Mouse (Mus musculus) limb, embryonic 12.5 days (tissue): ENCODE measurements around the gene Ifi47. TPM values are rescaled to one million over a fixed set of nuclear protein-coding genes. Genes with fewer than 3 reads are reported as not detected.

ENCODE experiments used
- ATAC-seq: fragments of 200-750 bp; cut with Nextera tagmentation; 2 replicates; pipeline ENCODE4 v1.8.0; 2017; ENCODE audit warnings: low read depth, moderate TSS enrichment; ENCODE audit not compliant: insufficient number of reproducible peaks, insufficient read depth, low FRiP score, low TSS enrichment
- H3K27ac ChIP-seq: fragments of 300-500 bp; sonication (generic); 2 replicates; pipeline ENCODE4 v1.5.1; 2016; ENCODE audit warnings: mild to moderate bottlenecking, moderate library complexity
- H3K27me3 ChIP-seq: fragments of 300-500 bp; sonication (generic); 2 replicates; pipeline ENCODE4 v1.6.1; 2016; ENCODE audit warnings: mild to moderate bottlenecking, moderate library complexity
- H3K36me3 ChIP-seq: fragments of 300-500 bp; sonication (generic); 2 replicates; pipeline ENCODE4 v1.6.1; 2016; ENCODE audit warnings: mild to moderate bottlenecking, moderate library complexity
- H3K4me1 ChIP-seq: fragments of 300-500 bp; sonication (generic); replicated peaks from 2 replicates; pipeline ENCODE4 v1.6.1; 2016
- H3K4me2 ChIP-seq: fragments of 300-500 bp; sonication (generic); 2 replicates; pipeline ENCODE4 v1.6.1; 2016; ENCODE audit warnings: mild to moderate bottlenecking, moderate library complexity
- H3K4me3 ChIP-seq: fragments of 300-500 bp; sonication (generic); replicated peaks from 2 replicates; pipeline ENCODE4 v1.5.1; 2016; ENCODE audit warnings: mild to moderate bottlenecking
- H3K9ac ChIP-seq: fragments of 300-500 bp; sonication (generic); replicated peaks from 2 replicates; pipeline ENCODE4 v1.6.1; 2016; ENCODE audit warnings: mild to moderate bottlenecking, moderate library complexity
- H3K9me3 ChIP-seq: fragments of 300-500 bp; sonication (generic); 2 replicates; pipeline ENCODE4 v1.6.1; 2016; ENCODE audit warnings: mild to moderate bottlenecking, moderate library complexity
- WGBS: fragments of 180-500 bp; shearing (Covaris S2); methylation state at CpG from one replicate; pipeline ENCODE4 v1.1.7; 2016; 5-methylcytosine and 5-hydroxymethylcytosine counted together
- polyA plus RNA-seq: library from polyadenylated mRNA; unstranded; fragments of >200 nt; fragmentation: Nextera tagmentation; extraction: Ambion mirVana; gene quantifications from 2 replicates; pipeline ENCODE4 v1.2.1, GENCODE M21; 2016

The Ifi47 gene
- polyA plus RNA-seq, 1 experiment from 2014 or later: 0.56 TPM

DNA sequence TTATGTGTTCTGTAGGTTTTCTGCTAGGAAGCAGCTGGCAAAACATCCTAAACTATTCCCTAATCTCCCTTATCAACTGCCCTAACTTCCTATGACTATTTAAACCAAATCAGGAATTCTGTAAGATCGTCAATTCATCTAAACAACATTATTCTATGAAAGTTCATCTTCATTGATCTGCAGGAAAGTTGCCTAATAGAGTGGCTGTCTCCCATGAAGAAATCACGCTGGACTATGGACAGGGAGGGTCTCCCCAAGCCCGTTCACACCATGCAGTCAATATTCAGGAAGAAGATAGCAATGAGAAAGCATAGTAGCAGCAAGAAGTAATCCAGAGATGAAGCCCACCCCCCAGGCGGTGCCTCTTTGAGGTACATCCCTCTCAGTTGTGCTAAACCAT, 14.8 kb downstream of the Ifi47 start:
- Histone ChIP-seq H3K36me3 (no peaks in the 10 kb centered on the region), H3K27ac (no peak overlapping the region), H3K4me1 (peaks cover 6% of the 10 kb centered on the region), H3K27me3 (no peaks in the 10 kb centered on the region), H3K9me3 (no peaks in the 10 kb centered on the region), H3K9ac (no peak overlapping the region), H3K4me2 (no peak overlapping the region), H3K4me3 (no peak overlapping the region)
- ATAC-seq: no peak
- 78% methylated on average over 4 of the region's 4 CpGs for WGBS

DNA sequence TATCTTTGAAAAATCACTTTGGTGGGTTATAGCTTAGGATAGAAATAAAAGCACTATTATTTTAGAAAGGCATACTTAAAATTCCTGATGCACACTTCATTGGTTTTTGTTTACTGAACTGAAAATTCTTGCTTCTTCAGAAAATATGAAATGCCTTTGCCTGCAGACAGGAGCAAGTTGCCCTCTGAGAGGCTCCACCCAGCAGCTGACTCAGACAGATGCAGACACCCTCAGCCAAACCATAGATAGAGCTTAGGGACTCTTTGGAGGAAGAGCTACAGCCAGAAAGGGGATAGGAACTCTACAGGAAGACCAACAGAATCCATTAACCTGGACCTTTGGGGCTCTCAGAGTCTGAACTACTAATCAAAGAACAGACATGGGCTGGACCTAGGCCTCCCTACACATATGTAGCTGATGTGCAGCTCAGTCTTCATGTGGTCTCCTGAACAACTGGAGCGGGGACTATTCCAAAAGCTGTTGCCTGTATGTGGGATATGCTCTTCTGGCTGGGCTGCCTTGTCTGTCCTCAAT, 15.7 kb downstream of the Ifi47 start:
- H3K27ac ChIP-seq: no peak overlapping the region
- H3K9me3 ChIP-seq: no peaks in the 10 kb centered on the region
- H3K36me3 ChIP-seq: no peaks in the 10 kb centered on the region
- no peak overlapping the region for H3K4me3 ChIP-seq
- H3K9ac ChIP-seq: no peak overlapping the region
- no peak overlapping the region for H3K4me2 ChIP-seq
- peaks cover 6% of the 10 kb centered on the region for H3K4me1 ChIP-seq
- no peaks in the 10 kb centered on the region for H3K27me3 ChIP-seq
- no peak for ATAC-seq
- 100% methylated on average over 1 of the region's 1 CpGs for WGBS

DNA sequence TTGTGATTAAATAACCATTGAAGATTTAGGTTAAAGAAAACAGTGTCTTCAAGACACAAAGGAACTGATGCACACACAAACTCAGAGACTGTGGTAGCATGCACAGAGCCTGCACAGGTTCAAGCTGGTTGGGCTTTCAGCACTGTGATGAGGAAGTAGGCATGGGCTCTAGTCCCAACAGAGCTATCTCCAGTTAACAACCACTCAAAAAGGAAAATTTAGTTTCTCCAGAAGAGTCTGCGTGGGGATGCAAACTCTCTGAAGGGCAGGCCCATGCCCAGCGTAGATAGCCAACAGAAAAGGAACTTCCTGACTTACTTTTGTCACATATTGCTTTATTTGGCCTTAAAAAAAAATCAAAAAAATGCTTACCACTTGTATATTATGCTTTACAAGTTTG, 16.4 kb downstream of the Ifi47 start:
- H3K4me1 ChIP-seq: peaks cover 6% of the 10 kb centered on the region
- H3K9ac ChIP-seq: no peak overlapping the region
- no peak overlapping the region for H3K27ac ChIP-seq
- no peaks in the 10 kb centered on the region for H3K36me3 ChIP-seq
- no peaks in the 10 kb centered on the region for H3K27me3 ChIP-seq
- no peaks in the 10 kb centered on the region for H3K9me3 ChIP-seq
- ATAC-seq: no peak
- H3K4me3 ChIP-seq: no peak overlapping the region
- WGBS: 87% methylated on average over 2 of the region's 2 CpGs
- no peak overlapping the region for H3K4me2 ChIP-seq

DNA sequence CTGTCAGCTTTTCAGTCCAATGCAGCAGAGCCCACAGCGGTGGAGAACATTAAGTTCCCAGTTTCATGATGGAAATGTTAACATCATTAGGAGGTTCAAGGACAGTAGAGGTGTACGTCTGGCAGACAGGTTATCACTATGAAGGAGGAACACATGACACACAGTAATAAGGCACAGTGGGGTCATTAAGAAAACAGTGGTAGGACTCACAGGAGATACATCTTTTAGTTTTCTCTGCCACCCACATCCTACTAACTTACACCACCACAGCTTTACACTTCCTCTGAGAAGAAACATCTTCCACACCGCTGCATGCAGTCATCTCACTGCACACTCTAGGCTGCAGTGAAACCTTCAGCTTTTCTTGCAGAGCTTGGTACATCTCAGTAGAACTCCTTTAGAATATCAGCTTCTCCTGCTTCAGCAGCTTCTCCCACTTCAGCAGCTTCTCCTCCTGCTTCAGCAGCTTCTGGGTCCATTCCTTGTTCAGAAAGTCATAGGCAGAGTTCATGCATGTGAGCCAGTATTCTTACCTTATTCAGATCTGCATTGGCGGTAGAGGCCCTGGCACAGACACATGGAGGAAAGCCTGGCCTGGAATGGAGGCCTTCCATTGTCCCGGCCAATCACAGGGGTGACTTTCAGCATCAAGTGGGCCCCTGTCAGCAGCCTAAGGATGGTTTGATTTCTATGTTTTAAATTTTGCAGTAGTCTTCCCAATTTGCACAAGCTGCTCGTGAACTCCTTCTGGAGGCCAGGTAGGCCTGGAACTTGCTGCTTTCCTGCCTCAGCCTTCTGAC, 17.7 kb downstream of the Ifi47 start:
- Histone ChIP-seq H3K9me3 (no peaks in the 10 kb centered on the region), H3K36me3 (no peaks in the 10 kb centered on the region), H3K4me2 (no peak overlapping the region), H3K27ac (no peak overlapping the region), H3K9ac (no peak overlapping the region), H3K4me1 (no peaks in the 10 kb centered on the region), H3K27me3 (no peaks in the 10 kb centered on the region), H3K4me3 (no peak overlapping the region)
- ATAC-seq: no peak
- WGBS: 84% methylated on average over 6 of the region's 6 CpGs

DNA sequence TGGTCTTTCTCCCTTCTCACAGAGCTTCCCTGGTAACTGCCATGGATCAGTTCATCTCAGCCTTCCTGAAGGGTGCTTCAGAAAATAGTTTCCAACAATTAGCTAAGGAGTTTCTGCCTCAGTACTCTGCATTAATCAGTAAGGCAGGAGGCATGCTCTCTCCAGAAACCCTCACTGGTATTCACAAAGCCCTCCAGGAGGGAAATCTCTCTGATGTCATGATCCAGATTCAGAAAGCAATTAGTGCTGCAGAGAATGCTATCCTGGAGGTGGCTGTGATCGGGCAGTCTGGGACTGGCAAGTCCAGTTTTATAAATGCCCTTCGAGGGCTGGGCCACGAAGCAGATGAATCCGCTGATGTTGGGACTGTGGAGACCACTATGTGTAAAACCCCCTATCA, 19.0 kb downstream of the Ifi47 start:
- WGBS: 92% methylated on average over 4 of the region's 4 CpGs
- no peak overlapping the region for H3K9ac ChIP-seq
- H3K4me1 ChIP-seq: no peaks in the 10 kb centered on the region
- no peaks in the 10 kb centered on the region for H3K9me3 ChIP-seq
- ATAC-seq: no peak
- no peak overlapping the region for H3K4me3 ChIP-seq
- H3K27ac ChIP-seq: no peak overlapping the region
- no peaks in the 10 kb centered on the region for H3K36me3 ChIP-seq
- no peak overlapping the region for H3K4me2 ChIP-seq
- H3K27me3 ChIP-seq: no peaks in the 10 kb centered on the region

DNA sequence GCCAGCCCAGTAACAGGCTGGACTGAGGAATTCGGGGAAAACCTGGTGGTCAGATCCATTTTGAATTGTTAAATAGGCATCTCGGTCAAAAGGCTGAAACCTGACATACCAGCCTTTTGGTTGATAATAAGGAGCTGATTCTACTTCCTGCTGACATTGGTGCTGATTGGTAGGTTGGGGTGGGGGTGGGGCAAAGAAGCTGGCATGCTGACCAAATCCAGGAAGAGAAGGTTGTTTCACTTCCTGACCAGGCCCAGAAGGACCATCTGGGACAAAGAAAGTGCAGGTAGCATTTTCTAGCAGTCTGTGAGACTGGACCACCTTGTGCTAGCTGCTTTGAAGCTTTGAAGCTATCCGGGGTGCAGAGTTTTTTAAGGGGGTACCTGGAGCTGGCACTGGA, 24.0 kb downstream of the Ifi47 start:
- WGBS: 76% methylated on average over 3 of the region's 3 CpGs
- no peak overlapping the region for H3K9ac ChIP-seq
- no peak overlapping the region for H3K4me2 ChIP-seq
- no peaks in the 10 kb centered on the region for H3K27me3 ChIP-seq
- no peak overlapping the region for H3K4me3 ChIP-seq
- no peaks in the 10 kb centered on the region for H3K9me3 ChIP-seq
- H3K4me1 ChIP-seq: no peaks in the 10 kb centered on the region
- no peaks in the 10 kb centered on the region for H3K36me3 ChIP-seq
- H3K27ac ChIP-seq: no peak overlapping the region
- ATAC-seq: no peak

DNA sequence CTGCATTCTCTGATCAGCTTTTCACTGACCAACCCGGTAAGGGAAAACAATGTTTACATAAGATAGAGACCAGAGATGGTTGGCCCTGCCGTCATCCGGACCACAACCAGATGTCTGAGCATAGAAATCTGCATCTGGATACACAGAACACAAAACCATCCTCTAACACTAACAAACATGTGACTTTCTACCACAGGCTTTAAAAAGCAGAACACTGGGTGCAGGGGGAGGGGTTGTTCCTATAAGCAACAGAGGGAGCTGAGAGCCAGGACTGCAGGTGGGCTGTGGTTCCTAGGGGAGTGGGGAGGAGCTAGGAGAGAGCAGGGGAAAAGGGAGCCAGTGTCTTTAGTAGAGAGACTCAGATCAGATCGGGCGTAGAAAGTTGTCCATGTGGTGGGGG, 25.1 kb downstream of the Ifi47 start:
- Histone ChIP-seq H3K27ac (no peak overlapping the region), H3K36me3 (no peaks in the 10 kb centered on the region), H3K4me2 (no peak overlapping the region), H3K9ac (no peak overlapping the region), H3K4me1 (no peaks in the 10 kb centered on the region), H3K9me3 (no peaks in the 10 kb centered on the region), H3K27me3 (no peaks in the 10 kb centered on the region), H3K4me3 (no peak overlapping the region)
- ATAC-seq: no peak
- WGBS: 50% methylated on average over 5 of the region's 5 CpGs

DNA sequence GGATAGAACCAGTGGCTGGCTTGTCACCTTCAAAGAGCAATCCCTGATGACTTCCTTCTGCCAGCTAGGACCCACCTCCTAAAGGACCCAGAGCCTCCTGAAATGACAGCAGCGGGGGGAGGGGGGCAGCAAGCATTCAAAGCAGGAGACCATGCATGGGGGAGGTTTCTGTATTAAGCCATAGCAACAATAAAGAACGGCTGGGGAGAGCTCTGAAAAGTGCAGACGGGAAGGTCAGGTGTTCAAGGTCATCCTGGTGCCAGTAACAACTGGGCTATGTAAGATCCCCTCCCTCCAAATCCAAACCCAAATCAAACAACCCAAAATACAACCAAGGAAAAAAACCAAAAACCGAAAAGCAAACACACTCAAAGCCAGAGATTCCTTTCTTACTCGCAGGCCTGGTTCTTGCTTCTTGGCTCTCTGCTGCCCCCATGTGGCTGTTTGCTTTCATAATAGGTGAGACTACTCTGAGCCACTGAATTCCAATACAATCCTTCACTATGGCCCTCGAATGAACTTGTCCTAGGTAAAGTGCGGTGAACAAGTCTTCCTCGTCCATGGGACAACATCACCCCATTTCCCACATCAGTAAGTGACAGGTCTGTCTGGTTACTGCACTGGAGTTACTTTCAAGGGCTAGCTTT, 26.8 kb downstream of the Ifi47 start:
- ATAC-seq: no peak
- Histone ChIP-seq H3K27ac (no peak overlapping the region), H3K27me3 (no peaks in the 10 kb centered on the region), H3K36me3 (no peaks in the 10 kb centered on the region), H3K4me2 (no peak overlapping the region; the same call in 1 of the 2 replicates), H3K9me3 (no peaks in the 10 kb centered on the region), H3K4me1 (no peaks in the 10 kb centered on the region), H3K4me3 (no peak overlapping the region), H3K9ac (no peak overlapping the region)
- WGBS: 19% methylated on average over 8 of the region's 8 CpGs

DNA sequence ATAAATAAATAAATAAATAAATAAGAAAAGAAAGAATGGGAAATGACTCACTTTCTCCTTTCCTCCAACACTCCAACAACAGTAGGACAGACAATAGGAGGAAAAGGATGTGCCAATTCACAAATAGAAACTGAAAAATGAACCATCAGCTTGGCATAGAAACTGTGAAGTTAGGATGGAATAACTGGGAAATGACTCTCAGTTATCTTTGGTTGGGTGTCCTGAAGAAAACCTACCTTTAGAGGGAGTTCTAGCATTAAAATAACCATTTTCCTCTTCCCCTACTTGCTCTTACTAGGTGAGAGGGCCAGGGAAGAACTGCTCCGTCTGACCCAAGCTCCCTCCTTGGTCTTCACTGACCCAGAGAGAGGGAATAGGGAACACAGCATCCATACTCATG, 29.4 kb downstream of the Ifi47 start:
- Histone ChIP-seq H3K27ac (no peak overlapping the region), H3K27me3 (no peaks in the 10 kb centered on the region), H3K4me3 (no peak overlapping the region), H3K9ac (no peak overlapping the region), H3K9me3 (no peaks in the 10 kb centered on the region), H3K36me3 (no peaks in the 10 kb centered on the region), H3K4me1 (no peaks in the 10 kb centered on the region), H3K4me2 (no peak overlapping the region)
- WGBS: 76% methylated on average over 1 of the region's 1 CpGs
- ATAC-seq: no peak

DNA sequence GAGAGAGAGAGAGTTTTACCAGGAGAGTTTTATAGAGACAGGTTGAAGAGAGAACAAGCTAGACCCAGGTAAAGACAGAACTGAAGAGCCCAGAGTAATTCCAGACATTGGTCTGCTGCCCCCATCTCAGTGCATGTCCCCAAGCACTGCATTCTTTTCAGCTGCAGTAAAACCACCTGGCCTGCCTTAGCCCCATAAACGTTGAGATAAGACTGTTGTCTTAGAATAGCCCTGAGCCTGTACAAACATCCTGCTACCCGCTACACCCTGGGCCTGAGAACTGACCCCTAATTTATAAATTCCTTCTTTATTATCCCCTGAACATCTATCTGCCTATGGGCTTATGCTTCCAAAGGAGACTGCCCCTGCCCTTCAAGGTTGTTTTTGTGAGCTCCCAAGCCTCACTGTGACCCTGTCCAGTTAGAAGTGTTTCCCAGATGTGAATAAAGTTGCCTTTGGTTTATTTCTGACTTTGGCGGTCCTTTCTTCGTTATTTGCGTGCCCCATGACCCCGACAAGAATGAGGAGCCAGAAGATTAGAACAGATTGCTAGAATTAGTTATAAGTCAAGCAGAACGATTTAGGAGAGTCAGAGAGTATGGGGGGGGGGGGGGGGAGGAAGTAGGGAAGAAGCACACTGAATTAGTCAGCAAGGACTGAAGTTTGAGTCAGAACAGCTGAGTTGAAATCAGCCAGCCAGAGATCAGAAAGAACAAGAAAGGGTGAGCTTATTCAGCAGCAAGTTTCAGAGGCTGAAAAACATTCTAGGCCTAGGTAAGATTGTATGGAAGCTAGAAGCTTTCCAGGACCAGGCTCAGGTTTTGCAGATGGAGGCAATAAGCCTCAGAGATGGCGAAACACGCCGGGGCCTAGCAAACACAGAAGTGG, 31.5 kb downstream of the Ifi47 start:
- Histone ChIP-seq H3K36me3 (no peaks in the 10 kb centered on the region), H3K9ac (no peak overlapping the region), H3K4me2 (no peak overlapping the region), H3K4me1 (no peaks in the 10 kb centered on the region), H3K27me3 (no peaks in the 10 kb centered on the region), H3K4me3 (no peak overlapping the region), H3K9me3 (no peaks in the 10 kb centered on the region), H3K27ac (no peak overlapping the region)
- no peak for ATAC-seq
- 52% methylated on average over 10 of the region's 10 CpGs for WGBS

DNA sequence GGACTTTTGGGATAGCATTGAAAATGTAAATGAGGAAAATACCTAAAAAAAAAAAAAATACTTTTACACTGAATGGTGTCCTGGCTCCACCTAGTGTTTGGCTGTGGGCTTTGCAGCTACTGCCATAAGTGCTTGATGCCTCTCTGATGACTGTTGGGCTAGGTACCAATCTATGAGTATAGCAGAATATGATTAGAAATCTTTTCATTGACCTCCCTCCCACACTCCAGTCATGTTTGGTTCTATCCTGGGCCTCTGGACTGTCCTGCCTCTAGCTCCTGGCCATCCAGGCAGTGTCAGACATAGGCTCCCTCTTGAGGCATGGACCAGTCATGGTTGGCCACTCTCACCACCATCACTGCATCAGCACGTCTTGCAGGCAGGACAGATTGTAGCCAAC, 32.4 kb downstream of the Ifi47 start:
- ATAC-seq: no peak
- no peaks in the 10 kb centered on the region for H3K36me3 ChIP-seq
- no peak overlapping the region for H3K4me3 ChIP-seq
- no peaks in the 10 kb centered on the region for H3K4me1 ChIP-seq
- no peak overlapping the region for H3K9ac ChIP-seq
- H3K9me3 ChIP-seq: no peaks in the 10 kb centered on the region
- no peaks in the 10 kb centered on the region for H3K27me3 ChIP-seq
- WGBS: 45% methylated on average over 1 of the region's 1 CpGs
- H3K4me2 ChIP-seq: no peak overlapping the region
- no peak overlapping the region for H3K27ac ChIP-seq
